Mouse (Mus musculus) kidney, adult 2 months (tissue): ENCODE measurements around the gene Apoh.

Experiments used
- CTCF ChIP-seq: fragments of 200-500 bp; conservative IDR thresholded peaks from 2 replicates; pipeline ENCODE4 v1.5.1; 2011; ENCODE audit warnings: low read depth, mild to moderate bottlenecking, control low read depth, low read length, moderate library complexity, mixed read lengths; ENCODE audit not compliant: insufficient read depth, insufficient read length
- POLR2A ChIP-seq: fragments of 200-500 bp; IDR thresholded peaks from one replicate; pipeline ENCODE4 v1.6.1; 2011; ENCODE audit warnings: low read depth, low read length, control low read depth

DNA sequence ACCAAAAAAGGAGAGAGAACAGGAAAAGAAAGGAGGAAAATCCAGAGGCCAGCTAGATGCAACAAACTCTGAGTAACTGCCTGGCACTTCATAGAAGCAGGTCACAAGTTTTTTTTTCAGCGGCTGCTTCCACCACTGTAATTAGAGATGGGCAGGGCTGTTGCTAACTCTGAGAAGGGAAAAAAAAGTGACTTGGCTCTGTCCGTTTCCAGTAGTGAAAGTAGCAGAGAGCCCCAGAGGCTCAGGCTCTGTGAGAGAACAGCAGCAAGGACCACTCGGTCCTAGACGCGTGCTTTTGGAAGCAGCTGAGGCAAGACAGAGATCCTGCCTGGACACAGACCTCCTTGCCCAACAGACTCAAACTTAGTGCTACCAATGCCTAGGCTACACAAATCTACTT is 6.7 kb upstream of the Apoh start:
- TF ChIP-seq CTCF, result no peak
- no peak for TF ChIP-seq POLR2A
